Mouse (Mus musculus) neural tube, embryonic 13.5 days (tissue): ENCODE results near the gene Dnah6. TPM values are rescaled to one million over a fixed set of nuclear protein-coding genes. Genes with fewer than 3 reads are reported as not detected.

Source experiments
- ATAC-seq: fragments of 200-750 bp; cut with Nextera tagmentation; 2 replicates; pipeline ENCODE4 v1.8.0; 2017; ENCODE audit warnings: low read depth, mild to moderate bottlenecking, moderate TSS enrichment, moderate library complexity
- H3K27ac ChIP-seq: fragments of 300-500 bp; sonication (generic); replicated peaks from 2 replicates; pipeline ENCODE4 v1.5.1; 2015; ENCODE audit warnings: moderate library complexity, mild to moderate bottlenecking, inconsistent platforms
- H3K27me3 ChIP-seq: fragments of 300-500 bp; sonication (generic); 2 replicates; pipeline ENCODE4 v1.6.1; 2015; ENCODE audit warnings: mild to moderate bottlenecking, inconsistent platforms
- H3K36me3 ChIP-seq: fragments of 300-500 bp; sonication (generic); 2 replicates; pipeline ENCODE4 v1.6.1; 2015; ENCODE audit warnings: mild to moderate bottlenecking, inconsistent platforms
- H3K4me1 ChIP-seq: fragments of 300-500 bp; sonication (generic); replicated peaks from 2 replicates; pipeline ENCODE4 v1.6.1; 2015; ENCODE audit warnings: inconsistent platforms
- H3K4me2 ChIP-seq: fragments of 300-500 bp; sonication (generic); 2 replicates; pipeline ENCODE4 v1.6.1; 2015; ENCODE audit warnings: inconsistent platforms, mild to moderate bottlenecking, moderate library complexity
- H3K4me3 ChIP-seq: fragments of 300-500 bp; sonication (generic); 2 replicates; pipeline ENCODE4 v1.5.1; 2015; ENCODE audit warnings: mild to moderate bottlenecking, inconsistent platforms
- H3K9ac ChIP-seq: fragments of 300-500 bp; sonication (generic); 2 replicates; pipeline ENCODE4 v1.6.1; 2015; ENCODE audit warnings: moderate library complexity, mild to moderate bottlenecking, inconsistent platforms
- H3K9me3 ChIP-seq: fragments of 300-500 bp; sonication (generic); 2 replicates; pipeline ENCODE4 v1.6.1; 2016; ENCODE audit warnings: inconsistent platforms
- WGBS: fragments of 180-500 bp; shearing (Covaris S2); methylation state at CpG from one replicate; pipeline ENCODE4 v1.1.7; 2015; 5-methylcytosine and 5-hydroxymethylcytosine counted together
- polyA plus RNA-seq: library from polyadenylated mRNA; unstranded; fragments of >200 nt; fragmentation: Nextera tagmentation; extraction: Ambion mirVana; gene quantifications from 2 replicates; pipeline ENCODE4 v1.2.1, GENCODE M21; 2015

Dnah6 gene
- polyA plus RNA-seq, 1 experiment from 2014 or later = 0.08 TPM

DNA sequence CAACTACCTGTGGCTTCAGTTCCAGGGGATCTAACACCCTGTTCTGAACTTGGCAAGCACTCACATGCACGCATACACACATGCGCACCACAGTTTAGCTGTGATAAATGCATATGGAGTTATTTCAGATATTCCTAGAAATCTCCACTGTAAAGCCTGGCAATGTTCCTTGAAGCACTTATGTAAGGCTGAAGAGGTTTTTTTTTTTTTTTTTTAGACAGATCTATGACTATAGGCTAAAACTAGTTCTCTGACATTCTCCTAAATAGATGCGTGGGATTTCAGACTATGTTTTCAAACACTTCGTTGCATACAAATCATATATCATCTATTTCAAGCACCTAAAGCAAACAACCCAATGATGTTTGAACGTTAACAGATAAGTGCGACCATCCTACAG, 166.6 kb downstream of the Dnah6 start:
- no peak for ATAC-seq
- Histone ChIP-seq H3K4me1 (no peaks in the 10 kb centered on the region), H3K9me3 (no peaks in the 10 kb centered on the region), H3K4me2 (no peak overlapping the region), H3K27ac (no peak overlapping the region), H3K4me3 (no peak overlapping the region), H3K27me3 (no peaks in the 10 kb centered on the region), H3K9ac (no peak overlapping the region), H3K36me3 (no peaks in the 10 kb centered on the region)
- 93% methylated on average over 6 of the region's 6 CpGs for WGBS

DNA sequence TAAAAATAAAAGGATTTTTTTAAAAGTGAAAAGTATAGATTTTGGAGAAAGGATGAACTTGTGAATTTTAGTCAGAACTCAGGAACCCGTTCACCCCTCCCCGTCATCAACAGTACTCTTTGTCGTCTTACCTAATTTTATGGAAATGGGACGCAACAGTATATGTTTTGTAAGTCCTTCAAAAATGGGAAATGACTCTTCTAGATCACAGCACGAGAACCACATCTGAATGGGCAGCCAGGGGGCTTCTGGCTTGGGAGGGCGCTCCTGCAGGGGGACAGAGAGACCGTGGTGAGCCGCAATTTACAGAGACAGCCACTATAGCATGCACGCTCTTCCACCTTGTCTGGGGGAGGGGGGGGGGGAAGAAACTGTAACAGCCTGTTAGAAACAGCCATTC, 167.9 kb downstream of the Dnah6 start:
- Histone ChIP-seq H3K4me3 (no peak overlapping the region), H3K4me2 (no peak overlapping the region), H3K27me3 (no peaks in the 10 kb centered on the region), H3K36me3 (no peaks in the 10 kb centered on the region), H3K27ac (no peak overlapping the region), H3K9ac (no peak overlapping the region), H3K4me1 (no peaks in the 10 kb centered on the region), H3K9me3 (no peaks in the 10 kb centered on the region)
- no peak for ATAC-seq
- 90% methylated on average over 9 of the region's 9 CpGs for WGBS

DNA sequence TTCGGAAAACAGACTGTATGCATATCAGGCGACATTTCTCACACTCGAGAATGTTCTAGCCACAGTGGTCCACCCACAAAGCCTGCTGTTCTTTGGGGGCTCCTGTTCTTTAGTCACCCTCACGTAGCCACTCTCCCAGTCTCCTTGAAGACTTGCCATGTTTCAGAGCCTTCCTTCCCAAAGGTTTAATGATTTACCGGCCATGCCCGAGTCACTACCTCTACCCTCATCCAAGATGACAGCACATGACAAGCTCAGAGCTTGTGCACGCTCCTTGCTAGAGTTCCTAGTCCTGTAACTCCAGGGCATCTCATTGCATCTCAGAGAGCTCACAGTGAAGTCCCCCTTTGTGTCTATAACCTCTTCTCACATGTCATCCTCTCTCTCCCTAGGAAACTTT, 174.2 kb downstream of the Dnah6 start:
- Histone ChIP-seq H3K4me3 (no peak overlapping the region), H3K4me1 (no peaks in the 10 kb centered on the region), H3K4me2 (no peak overlapping the region), H3K9ac (no peak overlapping the region), H3K27ac (no peak overlapping the region), H3K9me3 (no peaks in the 10 kb centered on the region), H3K27me3 (no peaks in the 10 kb centered on the region), H3K36me3 (no peaks in the 10 kb centered on the region)
- ATAC-seq = no peak
- WGBS = 86% methylated on average over 7 of the region's 7 CpGs

DNA sequence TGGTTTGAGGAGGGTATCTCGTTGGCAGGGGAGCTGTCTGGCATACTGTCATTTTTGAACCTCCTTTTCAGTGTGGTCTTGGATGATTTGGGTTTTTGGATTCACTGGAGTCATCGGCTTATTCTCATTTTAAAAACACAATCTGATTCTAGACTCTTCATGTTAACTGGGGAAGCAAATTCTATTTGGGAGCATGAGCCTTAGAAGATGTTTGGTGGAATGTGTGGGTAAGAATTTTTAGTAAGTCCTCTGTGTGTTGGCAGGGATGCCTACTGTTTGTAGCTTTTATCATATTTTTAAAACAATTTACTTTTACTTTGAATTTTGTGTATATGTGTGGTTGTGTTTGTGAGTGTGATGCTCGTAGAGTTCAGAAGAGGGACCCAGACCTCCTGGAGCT, 175.5 kb downstream of the Dnah6 start:
- no peak for ATAC-seq
- WGBS = 83% methylated on average over 3 of the region's 3 CpGs
- no peaks in the 10 kb centered on the region for H3K9me3 ChIP-seq

DNA sequence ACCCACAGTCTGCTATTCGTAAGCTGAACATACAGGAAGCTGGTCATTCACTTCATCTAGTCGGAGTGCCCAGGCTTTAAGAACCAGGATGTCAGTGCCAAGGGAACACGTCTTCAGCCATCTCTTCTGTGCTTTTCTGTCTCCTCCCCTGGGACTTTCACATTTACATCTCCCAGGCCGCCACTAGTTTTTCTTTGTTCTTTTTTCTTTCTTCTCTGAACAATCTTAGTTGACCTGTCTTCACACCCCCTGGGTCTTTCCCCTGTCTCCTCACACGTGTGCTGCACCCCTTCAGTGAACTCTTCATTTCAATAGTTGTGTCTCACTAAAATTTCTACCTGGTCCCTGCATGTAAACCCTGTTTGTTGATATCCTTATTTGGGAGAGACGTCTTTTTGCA, 179.2 kb downstream of the Dnah6 start:
- no peak overlapping the region for H3K4me3 ChIP-seq
- H3K27ac ChIP-seq = no peak overlapping the region
- H3K9me3 ChIP-seq = no peaks in the 10 kb centered on the region
- no peak overlapping the region for H3K4me2 ChIP-seq
- no peaks in the 10 kb centered on the region for H3K4me1 ChIP-seq
- no peaks in the 10 kb centered on the region for H3K27me3 ChIP-seq
- 81% methylated on average over 6 of the region's 6 CpGs for WGBS
- H3K9ac ChIP-seq = no peak overlapping the region
- no peaks in the 10 kb centered on the region for H3K36me3 ChIP-seq
- ATAC-seq = no peak

More for the DNA sequence above, 175.5 kb downstream of the Dnah6 start:
- no peak overlapping the region for H3K27ac ChIP-seq
- no peaks in the 10 kb centered on the region for H3K4me1 ChIP-seq
- H3K4me3 ChIP-seq = no peak overlapping the region
- H3K9ac ChIP-seq = no peak overlapping the region
- H3K36me3 ChIP-seq = no peaks in the 10 kb centered on the region
- no peaks in the 10 kb centered on the region for H3K27me3 ChIP-seq
- no peak overlapping the region for H3K4me2 ChIP-seq

DNA sequence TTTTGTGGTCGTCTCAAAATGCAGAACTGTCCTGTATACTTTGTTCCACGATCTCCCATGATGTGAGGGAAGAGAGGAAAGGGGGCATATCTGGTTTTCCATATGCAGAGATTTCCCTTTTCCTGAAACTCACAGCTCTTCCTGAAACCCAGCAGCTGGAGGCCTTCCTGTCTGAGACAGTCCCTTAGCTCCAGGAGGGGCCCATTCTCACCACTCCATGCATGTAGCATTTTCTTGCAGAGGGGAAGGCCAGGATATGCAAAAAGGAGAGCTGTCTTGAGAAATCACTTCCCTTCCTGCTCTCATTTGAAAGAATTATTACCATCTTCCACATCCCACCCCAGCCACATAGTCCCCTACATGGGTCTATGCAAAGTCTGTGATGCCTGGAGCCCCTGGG, 183.2 kb downstream of the Dnah6 start:
- Histone ChIP-seq H3K27me3 (no peaks in the 10 kb centered on the region), H3K36me3 (no peaks in the 10 kb centered on the region), H3K27ac (no peak overlapping the region), H3K4me3 (no peak overlapping the region), H3K9me3 (no peaks in the 10 kb centered on the region), H3K9ac (no peak overlapping the region), H3K4me1 (no peaks in the 10 kb centered on the region), H3K4me2 (no peak overlapping the region)
- no peak for ATAC-seq
- WGBS = 75% methylated on average over 2 of the region's 2 CpGs

DNA sequence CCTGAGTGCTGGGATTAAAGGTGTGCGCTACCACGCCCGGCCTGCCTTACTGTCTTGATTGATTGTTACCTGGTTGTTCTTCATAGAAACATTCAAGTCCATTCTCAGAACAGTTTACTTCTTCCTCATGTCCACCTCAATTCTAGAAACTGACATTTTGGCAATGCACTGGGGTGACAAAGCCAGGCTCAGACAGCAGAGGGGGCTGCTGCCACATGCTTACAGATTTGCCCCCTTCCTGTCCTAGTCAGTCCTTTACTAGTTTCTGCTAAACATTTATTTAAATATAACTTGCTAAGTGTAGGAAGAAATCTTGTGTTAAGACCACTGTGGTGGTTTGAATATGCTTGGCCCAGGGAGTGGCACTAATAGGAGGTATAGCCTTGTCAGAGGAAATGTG, 192.6 kb downstream of the Dnah6 start:
- Histone ChIP-seq H3K27me3 (no peaks in the 10 kb centered on the region), H3K4me2 (no peak overlapping the region), H3K27ac (no peak overlapping the region), H3K9me3 (no peaks in the 10 kb centered on the region), H3K36me3 (no peaks in the 10 kb centered on the region), H3K4me1 (no peaks in the 10 kb centered on the region), H3K4me3 (no peak overlapping the region), H3K9ac (no peak overlapping the region)
- ATAC-seq = no peak
- WGBS = 99% methylated on average over 3 of the region's 3 CpGs

DNA sequence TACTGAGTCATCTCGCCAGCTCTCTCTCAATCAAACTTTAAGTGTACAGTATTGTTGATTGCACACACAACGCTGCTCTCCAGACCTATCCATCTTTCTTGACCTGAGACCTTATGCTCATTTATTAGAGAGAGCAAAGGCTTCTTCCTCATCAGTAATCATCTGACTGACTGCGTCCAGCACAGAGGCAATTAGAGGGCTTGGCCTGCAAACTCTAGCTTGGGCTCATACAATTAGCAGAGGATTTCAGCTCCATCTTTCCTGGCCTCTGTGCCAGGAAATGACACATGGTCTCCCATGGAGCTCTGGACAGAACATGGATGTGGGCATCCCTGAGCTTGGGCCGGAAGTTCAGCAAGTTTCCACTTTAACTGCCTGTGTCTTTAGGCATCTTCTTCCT, 193.6 kb downstream of the Dnah6 start:
- WGBS = 78% methylated on average over 4 of the region's 4 CpGs
- Histone ChIP-seq H3K27ac (no peak overlapping the region), H3K27me3 (no peaks in the 10 kb centered on the region), H3K4me1 (no peaks in the 10 kb centered on the region), H3K4me2 (no peak overlapping the region), H3K9me3 (no peaks in the 10 kb centered on the region), H3K4me3 (no peak overlapping the region), H3K9ac (no peak overlapping the region), H3K36me3 (no peaks in the 10 kb centered on the region)
- no peak for ATAC-seq

DNA sequence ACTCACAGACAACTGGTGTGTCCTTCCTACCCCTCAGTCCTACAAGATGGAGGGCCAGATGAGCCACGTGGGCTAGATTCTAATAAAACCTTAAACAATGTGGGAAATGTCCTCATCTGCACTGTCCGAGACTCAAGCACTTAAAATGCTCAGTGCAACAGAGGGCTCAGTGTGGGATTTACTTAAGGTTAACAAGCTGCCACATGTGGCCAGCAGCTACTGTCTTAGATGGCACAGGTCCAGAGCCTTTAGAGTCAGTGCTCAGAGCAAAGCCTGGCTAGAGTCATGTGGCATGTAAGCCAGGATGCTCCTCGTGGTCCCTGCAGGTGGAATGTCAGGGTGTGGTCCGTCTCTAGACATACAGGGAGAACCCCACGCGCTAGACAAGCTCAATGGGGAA, 194.6 kb downstream of the Dnah6 start:
- Histone ChIP-seq H3K27me3 (no peaks in the 10 kb centered on the region), H3K4me3 (no peak overlapping the region), H3K4me1 (no peaks in the 10 kb centered on the region), H3K4me2 (no peak overlapping the region), H3K9me3 (no peaks in the 10 kb centered on the region), H3K36me3 (no peaks in the 10 kb centered on the region), H3K27ac (no peak overlapping the region), H3K9ac (no peak overlapping the region)
- no peak for ATAC-seq
- WGBS = 77% methylated on average over 6 of the region's 6 CpGs

DNA sequence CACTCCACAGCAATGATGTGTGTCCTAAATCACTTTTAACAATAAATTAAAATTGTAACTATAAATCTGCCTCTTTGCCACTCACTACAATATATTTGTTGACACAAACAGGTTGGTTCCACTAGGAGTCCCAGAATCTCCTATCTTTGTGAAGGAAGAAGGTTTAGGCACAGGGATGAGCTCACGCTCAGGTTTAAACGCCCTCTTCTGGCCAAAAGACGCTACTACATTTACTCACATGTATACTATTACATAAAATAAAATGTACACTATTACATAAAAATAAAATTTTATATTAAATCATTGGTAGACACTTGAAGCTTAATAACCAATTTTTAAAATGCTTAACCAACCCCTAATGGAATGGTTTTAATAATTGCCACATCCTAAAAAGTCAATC, 201.4 kb downstream of the Dnah6 start:
- no peak overlapping the region for H3K4me3 ChIP-seq
- no peak overlapping the region for H3K27ac ChIP-seq
- H3K9ac ChIP-seq = no peak overlapping the region
- no peaks in the 10 kb centered on the region for H3K36me3 ChIP-seq
- no peaks in the 10 kb centered on the region for H3K27me3 ChIP-seq
- 7% methylated on average over 3 of the region's 3 CpGs for WGBS
- H3K4me2 ChIP-seq = no peak overlapping the region
- no peaks in the 10 kb centered on the region for H3K4me1 ChIP-seq
- no peak for ATAC-seq
- no peaks in the 10 kb centered on the region for H3K9me3 ChIP-seq

DNA sequence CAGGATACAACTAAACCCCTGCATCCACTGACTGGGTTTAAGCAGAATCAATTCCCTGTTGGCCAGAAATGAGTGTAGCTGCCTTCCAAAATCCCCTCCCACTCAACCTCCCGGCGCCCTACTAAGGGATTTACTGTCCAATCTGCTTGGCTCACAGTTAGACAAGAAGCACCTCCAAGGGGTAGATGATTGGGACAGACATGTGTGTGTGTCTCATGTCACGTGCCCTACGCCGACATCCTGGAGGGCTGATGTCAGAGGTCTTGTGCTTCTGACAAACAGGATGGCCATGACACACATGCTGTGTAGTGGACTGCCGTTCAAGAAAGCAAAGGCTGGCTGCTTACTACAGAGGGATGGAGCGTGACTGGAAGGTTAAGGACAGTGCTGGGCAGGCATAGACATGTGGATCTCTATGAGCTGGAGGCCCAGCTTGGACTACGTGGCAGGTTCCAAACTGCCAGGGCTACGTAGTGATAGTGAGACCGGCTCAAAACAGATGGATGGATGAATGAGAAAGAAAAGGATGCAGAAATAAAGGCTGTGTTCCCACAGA, 202.6 kb downstream of the Dnah6 start:
- Histone ChIP-seq H3K9ac (no peak overlapping the region), H3K36me3 (no peaks in the 10 kb centered on the region), H3K4me1 (no peaks in the 10 kb centered on the region), H3K4me3 (no peak overlapping the region), H3K9me3 (no peaks in the 10 kb centered on the region), H3K27ac (no peak overlapping the region), H3K27me3 (no peaks in the 10 kb centered on the region), H3K4me2 (no peak overlapping the region)
- ATAC-seq = no peak
- WGBS = 87% methylated on average over 10 of the region's 10 CpGs

DNA sequence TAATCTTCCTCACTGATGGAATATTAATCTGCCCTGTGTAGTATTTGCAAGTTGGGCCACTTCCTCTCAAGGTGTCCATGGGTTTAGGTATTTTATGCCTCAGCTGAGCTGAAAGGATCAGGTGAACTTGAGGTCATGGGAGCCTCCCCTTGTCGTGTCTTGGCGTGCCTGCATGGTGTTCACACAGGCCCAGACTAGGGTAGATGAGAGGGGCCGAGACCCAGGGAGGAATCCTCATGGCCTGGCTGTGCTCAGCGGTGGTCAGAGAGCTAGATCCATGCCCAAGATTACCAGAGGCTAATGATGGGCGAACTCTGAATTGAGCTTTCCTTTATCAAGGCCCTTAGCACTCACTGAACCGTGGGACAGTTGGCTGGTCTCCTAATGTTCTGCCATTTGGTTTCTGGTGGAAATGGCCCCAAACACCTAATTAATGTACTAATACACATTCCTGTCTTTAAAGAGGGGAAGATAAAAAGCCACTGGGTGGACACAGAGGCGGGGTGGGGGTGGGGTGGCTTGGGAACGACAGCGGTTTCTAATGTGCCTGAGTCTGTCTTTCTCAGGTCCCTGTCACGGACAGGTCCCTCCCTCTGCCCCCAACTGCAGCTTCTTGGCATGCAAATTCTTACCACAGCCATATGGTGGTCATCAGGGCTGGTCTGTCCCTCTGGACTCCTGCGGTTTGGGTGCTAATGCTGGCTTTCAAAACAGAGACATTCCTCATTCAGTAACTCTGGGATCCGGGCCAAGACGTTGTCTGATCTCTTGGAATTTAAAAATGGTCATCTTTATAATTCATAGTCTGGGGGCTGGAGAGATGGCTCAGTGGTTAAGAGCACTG, 206.9 kb downstream of the Dnah6 start:
- no peaks in the 10 kb centered on the region for H3K27me3 ChIP-seq
- no peak overlapping the region for H3K4me3 ChIP-seq
- ATAC-seq = no peak
- H3K9ac ChIP-seq = no peak overlapping the region
- no peaks in the 10 kb centered on the region for H3K9me3 ChIP-seq
- no peak overlapping the region for H3K27ac ChIP-seq
- 49% methylated on average over 13 of the region's 13 CpGs for WGBS
- H3K4me2 ChIP-seq = no peak overlapping the region
- H3K36me3 ChIP-seq = no peaks in the 10 kb centered on the region
- H3K4me1 ChIP-seq = no peaks in the 10 kb centered on the region

DNA sequence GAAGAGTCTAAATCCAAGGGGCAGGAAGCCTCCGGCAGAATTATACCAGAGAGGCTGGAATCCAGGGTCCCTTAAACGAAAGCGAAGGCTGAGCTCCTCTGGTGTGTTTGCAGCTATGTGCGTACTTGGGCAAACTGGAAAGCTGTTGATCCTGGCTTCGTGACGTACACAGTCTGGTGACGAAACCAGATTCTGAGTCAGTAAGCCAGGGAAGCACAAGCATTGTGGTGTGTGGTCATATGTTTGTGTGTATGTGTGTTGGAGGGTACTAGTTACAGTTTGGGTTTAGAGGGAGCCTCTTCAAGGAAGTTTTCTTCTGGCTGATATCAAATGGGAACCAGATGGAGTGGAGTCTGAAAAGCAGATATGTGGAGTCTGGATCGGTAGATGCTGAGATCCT, 208.5 kb downstream of the Dnah6 start:
- no peak overlapping the region for H3K27ac ChIP-seq
- H3K4me1 ChIP-seq = no peaks in the 10 kb centered on the region
- no peaks in the 10 kb centered on the region for H3K9me3 ChIP-seq
- no peaks in the 10 kb centered on the region for H3K36me3 ChIP-seq
- no peak overlapping the region for H3K9ac ChIP-seq
- ATAC-seq = no peak
- 91% methylated on average over 8 of the region's 8 CpGs for WGBS
- no peak overlapping the region for H3K4me3 ChIP-seq
- no peak overlapping the region for H3K4me2 ChIP-seq
- no peaks in the 10 kb centered on the region for H3K27me3 ChIP-seq
